Mouse (Mus musculus) ES-Bruce4 (cell line): ENCODE measurements around the gene Rnaseh1.

Experiments used
- CTCF ChIP-seq: IDR thresholded peaks from one replicate; pipeline ENCODE4 v1.8.1; 2011; ENCODE audit warnings: low read depth, low read length
- EP300 ChIP-seq: IDR thresholded peaks from 2 replicates; pipeline ENCODE4 v1.6.1; 2011; ENCODE audit warnings: low read depth, low read length; ENCODE audit not compliant: insufficient read depth
- POLR2A ChIP-seq: IDR thresholded peaks from one replicate; pipeline ENCODE4 v1.8.1; 2011; ENCODE audit warnings: low read length; ENCODE audit not compliant: insufficient read depth

DNA sequence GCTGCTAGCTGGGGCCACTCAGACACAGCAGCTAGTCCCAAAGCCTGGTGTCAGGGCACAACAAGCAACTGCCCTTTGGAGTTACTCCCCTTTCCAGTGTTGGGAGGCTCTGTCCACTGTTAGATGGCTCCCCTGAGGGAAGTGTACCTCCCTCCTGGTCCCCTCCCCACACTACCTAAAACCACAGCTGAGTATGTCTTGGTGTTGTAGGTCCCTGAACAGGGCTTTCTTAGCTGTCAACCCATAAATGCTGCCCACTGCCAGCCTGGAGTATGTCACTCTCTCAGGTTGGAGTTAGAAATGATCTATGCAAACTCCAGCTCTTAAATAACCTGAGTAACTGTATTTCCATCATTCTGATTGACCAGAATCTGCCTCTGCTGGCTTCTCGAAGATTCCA, 26.8 kb upstream of the Rnaseh1 start:
- TF ChIP-seq POLR2A, result no peak
- TF ChIP-seq CTCF, result no peak
- TF ChIP-seq EP300, result no peak
